Mouse (Mus musculus) cerebellum, adult 9-11 months (tissue): ENCODE results near the gene Gxylt1.
"Not testable (repeated sequence)": the region's sequence is repeated elsewhere in the genome, so short reads cannot be mapped to it uniquely, and the experiment has no call there.

Experiments used
- DNase-seq: peaks from one replicate; pipeline ENCODE4 v3.0.0; 2022

Gene Gxylt1

GRCm38 (mm10) chr15:93274679-93275583 lies at the start of gene Gxylt1:
Gxylt1 (minus strand) TSS chr15:93275179.
- DNase-seq: peak; percentile 99

GRCm38 (mm10) chr15:93318781-93319180 lies 43.8 kb upstream of the Gxylt1 start:
- no peak for DNase-seq

- DNase-seq: not testable (repeated sequence)
These were observed 35.3 kb upstream of the Gxylt1 start for GRCm38 (mm10) chr15:93310304-93310703.

GRCm38 (mm10) chr15:93298197-93298596 lies 23.2 kb upstream of the Gxylt1 start:
- DNase-seq: no peak

GRCm38 (mm10) chr15:93294483-93294882 lies 19.5 kb upstream of the Gxylt1 start:
- no peak for DNase-seq

GRCm38 (mm10) chr15:93288321-93288720 lies 13.3 kb upstream of the Gxylt1 start:
- no peak for DNase-seq

GRCm38 (mm10) chr15:93287628-93288027 lies 12.6 kb upstream of the Gxylt1 start:
- DNase-seq: no peak

GRCm38 (mm10) chr15:93285244-93285643 lies 10.3 kb upstream of the Gxylt1 start:
- no peak for DNase-seq

- DNase-seq: no peak
These were observed 9.3 kb upstream of the Gxylt1 start for GRCm38 (mm10) chr15:93284326-93284725.

GRCm38 (mm10) chr15:93283349-93283748 lies 8.4 kb upstream of the Gxylt1 start:
- no peak for DNase-seq

- DNase-seq: peak; percentile 40
These were observed 1.3 kb upstream of the Gxylt1 start for GRCm38 (mm10) chr15:93276276-93276675.

GRCm38 (mm10) chr15:93275623-93276022 lies 644 bp upstream of the Gxylt1 start:
- DNase-seq: no peak

GRCm38 (mm10) chr15:93273788-93274678 lies 946 bp downstream of the Gxylt1 start:
- DNase-seq: peak; percentile 47

- no peak for DNase-seq
These were observed 2.0 kb downstream of the Gxylt1 start for GRCm38 (mm10) chr15:93272948-93273347.

GRCm38 (mm10) chr15:93270289-93270855 lies 4.6 kb downstream of the Gxylt1 start:
- no peak for DNase-seq

GRCm38 (mm10) chr15:93269572-93269971 lies 5.4 kb downstream of the Gxylt1 start:
- DNase-seq: no peak

- DNase-seq: no peak
These were observed 7.0 kb downstream of the Gxylt1 start for GRCm38 (mm10) chr15:93268001-93268400.

GRCm38 (mm10) chr15:93267479-93267878 lies 7.5 kb downstream of the Gxylt1 start:
- DNase-seq: no peak

- DNase-seq: no peak
These were observed 8.6 kb downstream of the Gxylt1 start for GRCm38 (mm10) chr15:93266361-93266760.

- DNase-seq: peak; percentile 73
These were observed 9.3 kb downstream of the Gxylt1 start for GRCm38 (mm10) chr15:93265728-93266127.

- DNase-seq: no peak
These were observed 9.7 kb downstream of the Gxylt1 start for GRCm38 (mm10) chr15:93265231-93265630.

GRCm38 (mm10) chr15:93264221-93264620 lies 10.8 kb downstream of the Gxylt1 start:
- no peak for DNase-seq

- no peak for DNase-seq
These were observed 11.4 kb downstream of the Gxylt1 start for GRCm38 (mm10) chr15:93263566-93263965.
